Mouse (Mus musculus) myocyte (in vitro differentiated cells): ENCODE measurements around the gene 6430548M08Rik.

Experiments
- CEBPB ChIP-seq: IDR thresholded peaks from 2 replicates; pipeline ENCODE4 v1.6.1; 2011; ENCODE audit warnings: mild to moderate bottlenecking, moderate library complexity; ENCODE audit not compliant: poor library complexity, insufficient read depth, severe bottlenecking
- E2F4 ChIP-seq: IDR thresholded peaks from one replicate; pipeline ENCODE4 v1.6.1; 2011; ENCODE audit warnings: mild to moderate bottlenecking, control low read depth, moderate library complexity; ENCODE audit not compliant: insufficient read depth
- MAX ChIP-seq: IDR thresholded peaks from one replicate; pipeline ENCODE4 v1.6.1; 2011; ENCODE audit warnings: low read depth, mild to moderate bottlenecking, control low read depth
- MYOD1 ChIP-seq, 3 experiments: IDR thresholded peaks; one replicate each; pipeline ENCODE4 v1.6.1; 2011; ENCODE audit warnings: control low read depth in 2 of 3, low read depth in 2 of 3, mild to moderate bottlenecking in 2 of 3, moderate library complexity in 1 of 3; ENCODE audit not compliant: insufficient read length in 2 of 3, control insufficient read depth in 1 of 3
- MYOG ChIP-seq, 3 experiments: IDR thresholded peaks; one replicate each; pipeline ENCODE4 v1.6.1; 2011; ENCODE audit warnings: control low read depth in 2 of 3, low read depth in 2 of 3, mild to moderate bottlenecking in 2 of 3; ENCODE audit not compliant: insufficient read length in 2 of 3, control insufficient read depth in 1 of 3, insufficient read depth in 1 of 3
- POLR2A ChIP-seq: IDR thresholded peaks from one replicate; pipeline ENCODE4 v1.6.1; 2011; ENCODE audit warnings: low read depth, mild to moderate bottlenecking, control low read depth, moderate library complexity; ENCODE audit not compliant: insufficient read length
- POLR2AphosphoS2 ChIP-seq: IDR thresholded peaks from one replicate; pipeline ENCODE4 v1.6.1; 2011; ENCODE audit warnings: low read depth, control low read depth; ENCODE audit not compliant: insufficient read length
- SRF ChIP-seq: IDR thresholded peaks from one replicate; pipeline ENCODE4 v1.6.1; 2011; ENCODE audit warnings: low read depth; ENCODE audit not compliant: control insufficient read depth, insufficient read length
- TCF12 ChIP-seq: IDR thresholded peaks from one replicate; pipeline ENCODE4 v1.6.1; 2011; ENCODE audit warnings: mild to moderate bottlenecking, control low read depth; ENCODE audit not compliant: poor library complexity, insufficient read depth, severe bottlenecking
- TCF3 ChIP-seq: IDR thresholded peaks from one replicate; pipeline ENCODE4 v1.6.1; 2011; ENCODE audit warnings: low read depth, control low read depth; ENCODE audit not compliant: insufficient read length
- USF1 ChIP-seq: IDR thresholded peaks from one replicate; pipeline ENCODE4 v1.6.1; 2011; ENCODE audit warnings: low read depth, mild to moderate bottlenecking, control low read depth, moderate library complexity

DNA sequence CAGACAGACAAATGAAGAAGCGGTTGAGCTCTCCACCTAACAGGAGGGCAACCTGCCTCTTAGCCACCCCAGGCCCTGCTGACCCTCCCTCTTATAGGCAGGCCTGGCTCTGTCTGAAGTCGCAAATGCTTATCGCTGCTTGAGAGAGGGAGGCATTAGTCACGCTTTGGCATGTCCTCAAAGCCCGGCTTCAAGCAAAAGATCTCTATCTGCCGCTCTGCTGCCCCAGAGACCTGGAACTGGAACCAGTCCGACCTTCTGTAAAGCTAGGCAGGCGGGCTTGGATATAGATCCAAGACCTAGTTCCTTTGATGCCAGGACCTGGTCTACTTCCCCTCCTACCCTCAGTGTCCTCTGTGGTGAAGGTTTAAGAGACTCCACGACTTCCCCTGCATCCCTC is 41.7 kb upstream of the 6430548M08Rik start:
- TF ChIP-seq MYOG (IDR thresholded peaks at IDR 0.05; ENCODE audit: control insufficient read depth in 1 of 3, insufficient read depth in 1 of 3, insufficient read length in 2 of 3, low read depth in 2 of 3), result no peak
- no peak for TF ChIP-seq POLR2AphosphoS2
- no peak for TF ChIP-seq E2F4
- no peak for TF ChIP-seq POLR2A
- TF ChIP-seq MAX, result no peak
- TF ChIP-seq MYOD1 (IDR thresholded peaks at IDR 0.05; ENCODE audit: control insufficient read depth in 1 of 3, insufficient read length in 2 of 3, low read depth in 2 of 3), result no peak
- TF ChIP-seq CEBPB, result no peak
- TF ChIP-seq USF1, result no peak
- TF ChIP-seq SRF, result no peak
- no peak for TF ChIP-seq TCF12
- no peak for TF ChIP-seq TCF3
